ENCODE assay signal across 14 mouse cellular contexts in the genomic region with DNA sequence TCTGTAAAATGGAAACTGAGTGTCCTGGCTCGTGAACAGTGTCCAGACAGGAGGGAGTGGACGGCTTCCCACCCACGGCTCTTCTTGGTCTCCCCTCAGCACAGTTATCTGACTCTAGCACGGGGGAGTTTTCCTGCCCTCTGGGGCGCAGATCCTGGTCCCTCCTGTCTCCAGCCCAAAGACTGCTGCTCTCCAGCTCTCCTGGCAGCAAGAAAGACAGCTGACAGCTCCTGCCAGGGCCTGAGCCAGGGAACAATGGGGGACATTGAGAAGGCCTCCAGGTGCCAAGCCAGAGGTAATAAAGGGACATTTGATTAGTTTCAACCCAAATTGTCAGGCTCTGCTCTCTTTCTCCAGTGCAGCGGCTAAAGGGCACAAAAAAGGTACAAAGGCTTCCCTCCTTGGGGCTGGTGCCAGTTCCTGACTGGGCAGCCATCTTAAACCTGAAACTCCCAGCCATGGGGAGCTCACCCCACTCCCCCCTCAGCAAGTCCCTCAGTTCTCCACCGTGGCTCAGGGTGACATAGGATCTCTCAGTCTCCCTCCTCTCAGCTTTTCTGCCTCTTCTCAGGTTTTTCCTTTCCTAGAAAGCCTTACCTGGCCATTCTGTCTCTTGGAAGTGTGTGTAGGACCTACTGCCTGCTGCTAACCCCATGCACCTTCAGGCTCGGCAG. TPM values are rescaled to one million over a fixed set of nuclear protein-coding genes. Genes with fewer than 3 reads are reported as not detected.
DNase-seq lines count a peak whose midpoint lies in the region; ATAC-seq and TF ChIP-seq lines count a peak whose summit lies in the region.
"Had no signal": no experiment of that assay in that cellular context is flagged by ENCODE, and none has a peak within 500 bp of the region (broad histone marks: within the 10 kb centered on the region; RNA-seq: fewer than 3 reads in every experiment).

No protein-coding gene starts in this region.

- H3K4me1 ChIP-seq in hindbrain, embryonic 10.5 days (replicated peaks): peaks cover 74% of the 10 kb centered on the region
- peaks cover 14% of the 10 kb centered on the region; the same call in 1 of the 2 replicates for H3K4me1 ChIP-seq in hindbrain, embryonic 14.5 days (replicated peaks; ENCODE audit: control insufficient read depth, insufficient read depth, low read length)
- H3K4me1 ChIP-seq in MEL (ENCODE audit: control insufficient read depth in 1 of 2, insufficient read depth in 2 of 2, low read length in 2 of 2): peaks cover 55 to 75% of the 10 kb centered on the region in 2 experiments
- H3K4me1 ChIP-seq in liver, embryonic 11.5 days (replicated peaks; ENCODE audit: control insufficient read depth, insufficient read depth, low read length): peaks cover 79% of the 10 kb centered on the region

- no peak for TF ChIP-seq EP300 in MEL (IDR thresholded peaks at IDR 0.05; ENCODE audit: low read depth in 1 of 2, low read length in 2 of 2)

- H3K27ac ChIP-seq in hindbrain, embryonic 10.5 days: peak overlapping the region; percentile 50
- H3K27ac ChIP-seq in hindbrain, embryonic 14.5 days: no peak overlapping the region
- H3K27ac ChIP-seq in MEL (ENCODE audit: control insufficient read depth, low read depth, low read length): peak overlapping the region; percentile 55
- H3K27ac ChIP-seq in liver, embryonic 11.5 days (ENCODE audit: low read depth, low read length): peak overlapping the region; percentile 15; the same call in 1 of the 2 replicates
- H3K27ac ChIP-seq: embryonic facial prominence, embryonic 13.5 days; hindbrain, embryonic 15.5 days; stomach, embryonic 15.5 days had no signal

- DNase-seq in hindbrain, embryonic 10.5 days (ENCODE audit: low spot score): no peak
- DNase-seq in hindbrain, embryonic 14.5 days (ENCODE audit: low spot score): no peak
- DNase-seq in MEL (ENCODE audit: low read depth, low spot score): no peak
- DNase-seq in brain, adult 2 months (ENCODE audit: low read depth, low spot score): peak; percentile 29
- no peak for DNase-seq in liver, embryonic 11.5 days (ENCODE audit: low spot score)
- DNase-seq in lung, postnatal 10 days: no peak
- DNase-seq: cerebellum, adult 11 months; kidney, postnatal 36 days; retina, postnatal 1 day had no signal

- no peak for ATAC-seq in hindbrain, embryonic 14.5 days (ENCODE audit: low FRiP score)
- ATAC-seq in liver, embryonic 11.5 days (replicated peaks; ENCODE audit: low FRiP score): no peak
- ATAC-seq in inflammation-experienced regulatory T-cells, adult 6 months: no peak

- no peaks in the 10 kb centered on the region for H3K9me3 ChIP-seq in hindbrain, embryonic 10.5 days
- H3K9me3 ChIP-seq in hindbrain, embryonic 14.5 days (ENCODE audit: control insufficient read depth, low read length): no peaks in the 10 kb centered on the region
- no peaks in the 10 kb centered on the region for H3K9me3 ChIP-seq in MEL (replicated peaks; ENCODE audit: insufficient read depth, low read length)
- no peaks in the 10 kb centered on the region for H3K9me3 ChIP-seq in liver, embryonic 11.5 days (ENCODE audit: control insufficient read depth, low read length)
- H3K9me3 ChIP-seq: embryonic facial prominence, embryonic 13.5 days; hindbrain, embryonic 15.5 days; stomach, embryonic 15.5 days had no signal

- H3K36me3 ChIP-seq in hindbrain, embryonic 10.5 days: no peaks in the 10 kb centered on the region
- H3K36me3 ChIP-seq in hindbrain, embryonic 14.5 days (replicated peaks; ENCODE audit: control insufficient read depth, insufficient read depth): no peaks in the 10 kb centered on the region
- peaks cover 0 to 52% of the 10 kb centered on the region in 2 experiments; a peak in 2 of 4 replicates for H3K36me3 ChIP-seq in MEL (ENCODE audit: control insufficient read depth in 1 of 2, insufficient read depth in 2 of 2, low read length in 2 of 2)
- no peaks in the 10 kb centered on the region for H3K36me3 ChIP-seq in liver, embryonic 11.5 days (ENCODE audit: control insufficient read depth, insufficient read depth, low read length)
- H3K36me3 ChIP-seq: hindbrain, embryonic 15.5 days; stomach, embryonic 15.5 days had no signal

- TF ChIP-seq RAD21 in MEL (IDR thresholded peaks at IDR 0.05; ENCODE audit: low read depth, low read length): no peak

- peaks cover 26% of the 10 kb centered on the region for H3K79me2 ChIP-seq in MEL (ENCODE audit: control insufficient read depth, insufficient read depth, low read length, poor library complexity)

- no peak overlapping the region for H3K9ac ChIP-seq in hindbrain, embryonic 14.5 days
- no peak overlapping the region for H3K9ac ChIP-seq in MEL (ENCODE audit: control insufficient read depth, low read depth, low read length, poor library complexity, severe bottlenecking)
- peak overlapping the region; percentile 30; the same call in 1 of the 2 replicates for H3K9ac ChIP-seq in liver, embryonic 11.5 days (ENCODE audit: low read depth, low read length)
- H3K9ac ChIP-seq: embryonic facial prominence, embryonic 13.5 days; hindbrain, embryonic 15.5 days; stomach, embryonic 15.5 days had no signal

- 46% methylated on average over 8 of the region's 8 CpGs for WGBS in hindbrain, embryonic 10.5 days
- 48% methylated on average over 8 of the region's 8 CpGs for WGBS in hindbrain, embryonic 14.5 days
- WGBS in liver, embryonic 11.5 days: 52% methylated on average over 8 of the region's 8 CpGs

- H3K4me3 ChIP-seq in hindbrain, embryonic 10.5 days: no peak overlapping the region
- H3K4me3 ChIP-seq in hindbrain, embryonic 14.5 days (replicated peaks; ENCODE audit: low read length): no peak overlapping the region
- H3K4me3 ChIP-seq in MEL (ENCODE audit: control insufficient read depth in 1 of 2, insufficient read depth in 1 of 2, low read depth in 2 of 2, low read length in 2 of 2): no peak overlapping the region
- no peak overlapping the region for H3K4me3 ChIP-seq in liver, embryonic 11.5 days (ENCODE audit: low read depth, low read length)
- H3K4me3 ChIP-seq: embryonic facial prominence, embryonic 13.5 days; hindbrain, embryonic 15.5 days; myocyte; stomach, embryonic 15.5 days had no signal

- peaks cover 28% of the 10 kb centered on the region; the same call in 1 of the 2 replicates for H3K27me3 ChIP-seq in hindbrain, embryonic 10.5 days (ENCODE audit: insufficient read depth, poor library complexity, severe bottlenecking)
- no peaks in the 10 kb centered on the region for H3K27me3 ChIP-seq in hindbrain, embryonic 14.5 days (ENCODE audit: control insufficient read depth, insufficient read depth, low read length)
- H3K27me3 ChIP-seq in MEL (ENCODE audit: control insufficient read depth in 1 of 2, insufficient read depth in 2 of 2, low read length in 2 of 2): no peaks in the 10 kb centered on the region
- H3K27me3 ChIP-seq in liver, embryonic 11.5 days (replicated peaks; ENCODE audit: control insufficient read depth, insufficient read depth, low read length): no peaks in the 10 kb centered on the region
- H3K27me3 ChIP-seq: embryonic facial prominence, embryonic 13.5 days; hindbrain, embryonic 15.5 days; stomach, embryonic 15.5 days had no signal

- no peak overlapping the region for H3K4me2 ChIP-seq in hindbrain, embryonic 14.5 days (replicated peaks)
- H3K4me2 ChIP-seq in liver, embryonic 11.5 days: peak overlapping the region; percentile 57
- H3K4me2 ChIP-seq: embryonic facial prominence, embryonic 13.5 days; hindbrain, embryonic 15.5 days; stomach, embryonic 15.5 days had no signal

- no peak for TF ChIP-seq POLR2A in MEL (IDR thresholded peaks at IDR 0.05; ENCODE audit: control insufficient read depth in 1 of 2, insufficient read depth in 1 of 2, low read depth in 1 of 2, low read length in 2 of 2, poor library complexity in 1 of 2)

- TF ChIP-seq CTCF in MEL (IDR thresholded peaks at IDR 0.05 in 2 of 3, conservative IDR thresholded peaks at IDR 0.05 in 1 of 3; ENCODE audit: control insufficient read depth in 1 of 3, insufficient read depth in 1 of 3, low read depth in 2 of 3, low read length in 3 of 3, poor library complexity in 1 of 3, severe bottlenecking in 1 of 3): no peak

TF ChIP-seq in MEL, 35 proteins besides CTCF, POLR2A, EP300 and RAD21:
- TF ChIP-seq RCOR1 (IDR thresholded peaks at IDR 0.05; ENCODE audit: low read depth, low read length): no peak
- 0 out of 2 replicates have a peak, but pooled peaks have one; percentile 8 for TF ChIP-seq MXI1 (IDR thresholded peaks at IDR 0.05; ENCODE audit: low read depth, low read length)

RNA-seq across cellular contexts. Expression of a gene that starts 11.5 kb away (rescaled TPM):
- polyA plus RNA-seq in hindbrain, embryonic 10.5 days (2016; fragmentation: Nextera tagmentation; extraction: Ambion mirVana): 21.2 and 22.7 TPM in 2 replicates
- polyA plus RNA-seq in hindbrain, embryonic 14.5 days (2014; fragmentation: Nextera tagmentation; extraction: Ambion mirVana): 8.8 and 9.8 TPM in 2 replicates
- total RNA-seq in MEL (2012; rRNA removed): 23.5 and 27.4 TPM in 2 replicates
- polyA plus RNA-seq in MEL (2012; ENCODE audit: insufficient read depth in 1 of 2, insufficient read length in 2 of 2, low read depth in 1 of 2, low replicate concordance in 2 of 2, missing spikeins in 1 of 2): 10 to 100 TPM in 1 of 2 experiments, not detected in 1; 26.7 TPM
- polyA plus RNA-seq in liver, embryonic 11.5 days (2014; fragmentation: Nextera tagmentation; extraction: Ambion mirVana): 17.5 and 19.8 TPM in 2 replicates
- polyA plus RNA-seq in inflammation-experienced regulatory T-cells, adult 6 months (2017; shearing (Covaris generic)): 1 to 10 TPM; 2.8 to 5.2 (median 4.6) TPM
